Mouse (Mus musculus): ENCODE measurements around the gene Npcd. TPM values are rescaled to one million over a fixed set of nuclear protein-coding genes. Genes with fewer than 3 reads are reported as not detected.

The Npcd gene
- polyA plus RNA-seq, 1 experiment, result 1.2 TPM

- TF ChIP-seq EP300 (IDR thresholded peaks at IDR 0.05; ENCODE audit: insufficient read depth, low read depth, low read length), result no peak
- no peak for TF ChIP-seq POLR2A (IDR thresholded peaks at IDR 0.05; ENCODE audit: insufficient read depth, low read length)
- TF ChIP-seq CTCF (IDR thresholded peaks at IDR 0.05; ENCODE audit: low read depth, low read length), result no peak
- Histone ChIP-seq H3K27me3 (ENCODE audit: control insufficient read depth, insufficient read depth, low read length, poor library complexity, severe bottlenecking) (no peaks in the 10 kb centered on the region), H3K36me3 (ENCODE audit: control insufficient read depth, insufficient read depth, low read length, poor library complexity, severe bottlenecking) (no peaks in the 10 kb centered on the region), H3K9ac (ENCODE audit: low read depth, poor library complexity, severe bottlenecking) (no peak overlapping the region), H3K4me3 (ENCODE audit: low read depth, low read length) (no peak overlapping the region), H3K27ac (ENCODE audit: insufficient read depth, low read length) (no peak overlapping the region), H3K4me1 (ENCODE audit: control insufficient read depth, insufficient read depth, low read length) (no peaks in the 10 kb centered on the region), H3K9me3 (replicated peaks; ENCODE audit: control insufficient read depth, insufficient read depth, low read length, poor library complexity, severe bottlenecking) (no peaks in the 10 kb centered on the region)
Measured at GRCm38 (mm10) chr15:79791502-79791901, 42.5 kb downstream of the Npcd start.

GRCm38 (mm10) chr15:79790905-79791304, 43.1 kb downstream of the Npcd start:
- Histone ChIP-seq H3K9me3 (replicated peaks; ENCODE audit: control insufficient read depth, insufficient read depth, low read length, poor library complexity, severe bottlenecking) (no peaks in the 10 kb centered on the region), H3K9ac (ENCODE audit: low read depth, poor library complexity, severe bottlenecking) (no peak overlapping the region), H3K27me3 (ENCODE audit: control insufficient read depth, insufficient read depth, low read length, poor library complexity, severe bottlenecking) (no peaks in the 10 kb centered on the region), H3K4me3 (ENCODE audit: low read depth, low read length) (no peak overlapping the region), H3K4me1 (ENCODE audit: control insufficient read depth, insufficient read depth, low read length) (no peaks in the 10 kb centered on the region), H3K36me3 (ENCODE audit: control insufficient read depth, insufficient read depth, low read length, poor library complexity, severe bottlenecking) (no peaks in the 10 kb centered on the region), H3K27ac (ENCODE audit: insufficient read depth, low read length) (no peak overlapping the region)
- TF ChIP-seq CTCF (IDR thresholded peaks at IDR 0.05; ENCODE audit: low read depth, low read length) (no peak), POLR2A (IDR thresholded peaks at IDR 0.05; ENCODE audit: insufficient read depth, low read length) (no peak), EP300 (IDR thresholded peaks at IDR 0.05; ENCODE audit: insufficient read depth, low read depth, low read length) (no peak)

- TF ChIP-seq EP300 (IDR thresholded peaks at IDR 0.05; ENCODE audit: insufficient read depth, low read depth, low read length) (no peak), POLR2A (IDR thresholded peaks at IDR 0.05; ENCODE audit: insufficient read depth, low read length) (no peak), CTCF (IDR thresholded peaks at IDR 0.05; ENCODE audit: low read depth, low read length) (no peak)
- no peaks in the 10 kb centered on the region for H3K4me1 ChIP-seq (ENCODE audit: control insufficient read depth, insufficient read depth, low read length)
- no peaks in the 10 kb centered on the region for H3K27me3 ChIP-seq (ENCODE audit: control insufficient read depth, insufficient read depth, low read length, poor library complexity, severe bottlenecking)
- no peak overlapping the region for H3K9ac ChIP-seq (ENCODE audit: low read depth, poor library complexity, severe bottlenecking)
- H3K27ac ChIP-seq (ENCODE audit: insufficient read depth, low read length), result no peak overlapping the region
- H3K36me3 ChIP-seq (ENCODE audit: control insufficient read depth, insufficient read depth, low read length, poor library complexity, severe bottlenecking), result no peaks in the 10 kb centered on the region
- H3K9me3 ChIP-seq (replicated peaks; ENCODE audit: control insufficient read depth, insufficient read depth, low read length, poor library complexity, severe bottlenecking), result no peaks in the 10 kb centered on the region
- no peak overlapping the region for H3K4me3 ChIP-seq (ENCODE audit: low read depth, low read length)
Measured at GRCm38 (mm10) chr15:79790111-79790510, 43.9 kb downstream of the Npcd start.

GRCm38 (mm10) chr15:79787815-79788214, 46.2 kb downstream of the Npcd start:
- Histone ChIP-seq H3K4me1 (ENCODE audit: control insufficient read depth, insufficient read depth, low read length) (no peaks in the 10 kb centered on the region), H3K9me3 (replicated peaks; ENCODE audit: control insufficient read depth, insufficient read depth, low read length, poor library complexity, severe bottlenecking) (no peaks in the 10 kb centered on the region), H3K4me3 (ENCODE audit: low read depth, low read length) (no peak overlapping the region), H3K27ac (ENCODE audit: insufficient read depth, low read length) (no peak overlapping the region), H3K36me3 (ENCODE audit: control insufficient read depth, insufficient read depth, low read length, poor library complexity, severe bottlenecking) (no peaks in the 10 kb centered on the region), H3K27me3 (ENCODE audit: control insufficient read depth, insufficient read depth, low read length, poor library complexity, severe bottlenecking) (no peaks in the 10 kb centered on the region), H3K9ac (ENCODE audit: low read depth, poor library complexity, severe bottlenecking) (no peak overlapping the region)
- TF ChIP-seq POLR2A (IDR thresholded peaks at IDR 0.05; ENCODE audit: insufficient read depth, low read length), result no peak
- no peak for TF ChIP-seq EP300 (IDR thresholded peaks at IDR 0.05; ENCODE audit: insufficient read depth, low read depth, low read length)
- no peak for TF ChIP-seq CTCF (IDR thresholded peaks at IDR 0.05; ENCODE audit: low read depth, low read length)

- no peaks in the 10 kb centered on the region for H3K9me3 ChIP-seq (replicated peaks; ENCODE audit: control insufficient read depth, insufficient read depth, low read length, poor library complexity, severe bottlenecking)
- no peak overlapping the region for H3K9ac ChIP-seq (ENCODE audit: low read depth, poor library complexity, severe bottlenecking)
- H3K36me3 ChIP-seq (ENCODE audit: control insufficient read depth, insufficient read depth, low read length, poor library complexity, severe bottlenecking), result no peaks in the 10 kb centered on the region
- TF ChIP-seq CTCF (IDR thresholded peaks at IDR 0.05; ENCODE audit: low read depth, low read length) (no peak), EP300 (IDR thresholded peaks at IDR 0.05; ENCODE audit: insufficient read depth, low read depth, low read length) (no peak), POLR2A (IDR thresholded peaks at IDR 0.05; ENCODE audit: insufficient read depth, low read length) (no peak)
- no peaks in the 10 kb centered on the region for H3K4me1 ChIP-seq (ENCODE audit: control insufficient read depth, insufficient read depth, low read length)
- H3K27ac ChIP-seq (ENCODE audit: insufficient read depth, low read length), result no peak overlapping the region
- no peak overlapping the region for H3K4me3 ChIP-seq (ENCODE audit: low read depth, low read length)
- no peaks in the 10 kb centered on the region for H3K27me3 ChIP-seq (ENCODE audit: control insufficient read depth, insufficient read depth, low read length, poor library complexity, severe bottlenecking)
Measured at GRCm38 (mm10) chr15:79785056-79785455, 49.0 kb downstream of the Npcd start.

GRCm38 (mm10) chr15:79777749-79778148, 56.3 kb downstream of the Npcd start, which contains the start of gene Dnal4:
Dnal4 (minus strand) TSS chr15:79777849.
- H3K4me3 ChIP-seq (ENCODE audit: low read depth, low read length), result no peak within 1 kb of the TSS
- no peaks in the 10 kb centered on the region for H3K4me1 ChIP-seq (ENCODE audit: control insufficient read depth, insufficient read depth, low read length)
- H3K9me3 ChIP-seq (replicated peaks; ENCODE audit: control insufficient read depth, insufficient read depth, low read length, poor library complexity, severe bottlenecking), result no peaks in the 10 kb centered on the region
- no peak within 1 kb of the TSS for H3K9ac ChIP-seq (ENCODE audit: low read depth, poor library complexity, severe bottlenecking)
- H3K36me3 ChIP-seq (ENCODE audit: control insufficient read depth, insufficient read depth, low read length, poor library complexity, severe bottlenecking), result no peaks in the 10 kb centered on the region
- no peak within 1 kb of the TSS for H3K27ac ChIP-seq (ENCODE audit: insufficient read depth, low read length)
- no peaks in the 10 kb centered on the region for H3K27me3 ChIP-seq (ENCODE audit: control insufficient read depth, insufficient read depth, low read length, poor library complexity, severe bottlenecking)
- TF ChIP-seq CTCF (IDR thresholded peaks at IDR 0.05; ENCODE audit: low read depth, low read length), result no peak
- TF ChIP-seq EP300 (IDR thresholded peaks at IDR 0.05; ENCODE audit: insufficient read depth, low read depth, low read length), result no peak
- no peak for TF ChIP-seq POLR2A (IDR thresholded peaks at IDR 0.05; ENCODE audit: insufficient read depth, low read length)
